Mouse (Mus musculus): ENCODE measurements around the gene Ovol3.
A peak's percentile ranks its signal among the peaks of the same experiment; 100 is the strongest.

GRCm38 (mm10) chr7:30194101-30194831 is 41.3 kb downstream of the Ovol3 start:
- TF ChIP-seq CTCF (IDR thresholded peaks at IDR 0.05; ENCODE audit: insufficient read depth, low read depth, low read length) = 0 out of 2 replicates have a peak, but pooled peaks have one; percentile 2
- no peak for TF ChIP-seq POLR2A (IDR thresholded peaks at IDR 0.05; ENCODE audit: insufficient read depth, low read depth, low read length)

Measured in olfactory bulb, adult 2 months (tissue).